In genomic region chr11:116101931-116102381, GRCm38 (mm10) we compare ENCODE assay signal across 8 mouse cellular contexts. TPM values are rescaled to one million over a fixed set of nuclear protein-coding genes. Genes with fewer than 3 reads are reported as not detected.
DNase-seq lines count a peak whose midpoint lies in the region; ATAC-seq and TF ChIP-seq lines count a peak whose summit lies in the region.

No protein-coding gene starts in this region.

- peak; percentile 30 for ATAC-seq in embryonic facial prominence, embryonic 14.5 days (ENCODE audit: low read depth)
- ATAC-seq in heart, postnatal 0 days (ENCODE audit: insufficient read depth, low read depth), result peak; percentile 49
- ATAC-seq in midbrain, embryonic 14.5 days (ENCODE audit: low FRiP score, low TSS enrichment), result no peak

- no peaks in the 10 kb centered on the region for H3K36me3 ChIP-seq in embryonic facial prominence, embryonic 14.5 days (ENCODE audit: control insufficient read depth, insufficient read depth, low read length)
- peaks cover 14% of the 10 kb centered on the region; the same call in 1 of the 2 replicates for H3K36me3 ChIP-seq in heart, postnatal 0 days (replicated peaks; ENCODE audit: control insufficient read depth, insufficient read depth, low read length)
- no peaks in the 10 kb centered on the region for H3K36me3 ChIP-seq in midbrain, embryonic 14.5 days (ENCODE audit: control insufficient read depth, insufficient read depth, low read length)

- H3K4me2 ChIP-seq in embryonic facial prominence, embryonic 14.5 days (ENCODE audit: low read depth, low read length), result peak overlapping the region; percentile 34
- no peak overlapping the region; the same call in 1 of the 2 replicates for H3K4me2 ChIP-seq in heart, postnatal 0 days (ENCODE audit: low read depth, low read length)
- no peak overlapping the region for H3K4me2 ChIP-seq in midbrain, embryonic 14.5 days (ENCODE audit: low read length)

- H3K27me3 ChIP-seq in embryonic facial prominence, embryonic 14.5 days (replicated peaks; ENCODE audit: control insufficient read depth, insufficient read depth, low read length), result peaks cover 11% of the 10 kb centered on the region
- no peaks in the 10 kb centered on the region for H3K27me3 ChIP-seq in heart, postnatal 0 days (ENCODE audit: control insufficient read depth, insufficient read depth, low read length)
- H3K27me3 ChIP-seq in midbrain, embryonic 14.5 days (ENCODE audit: control insufficient read depth, insufficient read depth, low read length), result peaks cover 15% of the 10 kb centered on the region

- no peaks in the 10 kb centered on the region for H3K9me3 ChIP-seq in embryonic facial prominence, embryonic 14.5 days (ENCODE audit: control insufficient read depth, low read length)
- H3K9me3 ChIP-seq in heart, postnatal 0 days (replicated peaks; ENCODE audit: control insufficient read depth, low read length), result no peaks in the 10 kb centered on the region
- H3K9me3 ChIP-seq in midbrain, embryonic 14.5 days (ENCODE audit: control insufficient read depth, low read length), result no peaks in the 10 kb centered on the region

- 12% methylated on average over 11 of the region's 11 CpGs for WGBS in embryonic facial prominence, embryonic 14.5 days
- WGBS in heart, postnatal 0 days, result 26% methylated on average over 11 of the region's 11 CpGs
- 29% methylated on average over 11 of the region's 11 CpGs for WGBS in midbrain, embryonic 14.5 days

- DNase-seq in cerebellum, postnatal 10 days, result peak; percentile 45 to 53
- DNase-seq in cerebellum, adult 8-10 months, result no peak
- DNase-seq in embryonic facial prominence, embryonic 14.5 days (ENCODE audit: low spot score), result peak; percentile 64
- DNase-seq in heart, postnatal 0 days (ENCODE audit: low spot score), result peak; percentile 77
- peak; percentile 52 to 71 for DNase-seq in kidney, postnatal 36 days
- DNase-seq in midbrain, embryonic 14.5 days, result peak; percentile 56
- no peak for DNase-seq in cerebellum, adult 18-20 months
- DNase-seq in frontal cortex, adult 2 months (ENCODE audit: extremely low spot score in 1 of 2, low spot score in 1 of 2), result no peak

- H3K27ac ChIP-seq in embryonic facial prominence, embryonic 14.5 days (replicated peaks; ENCODE audit: low read depth, low read length), result peak overlapping the region; percentile 85
- peak overlapping the region; percentile 82 for H3K27ac ChIP-seq in heart, postnatal 0 days (ENCODE audit: low read depth)
- peak overlapping the region; percentile 76 for H3K27ac ChIP-seq in midbrain, embryonic 14.5 days (replicated peaks; ENCODE audit: low read depth, low read length)

- H3K4me1 ChIP-seq in embryonic facial prominence, embryonic 14.5 days (ENCODE audit: control insufficient read depth, insufficient read depth, low read length), result peaks cover 45% of the 10 kb centered on the region
- peaks cover 55% of the 10 kb centered on the region for H3K4me1 ChIP-seq in heart, postnatal 0 days (ENCODE audit: control insufficient read depth, insufficient read depth)
- H3K4me1 ChIP-seq in midbrain, embryonic 14.5 days (ENCODE audit: control insufficient read depth, insufficient read depth, low read length), result peaks cover 14% of the 10 kb centered on the region; the same call in 1 of the 2 replicates

- TF ChIP-seq EP300 in heart, postnatal 0 days (IDR thresholded peaks at IDR 0.05; ENCODE audit: low read depth), result peak; percentile 48; the same call in 1 of the 2 replicates

- H3K9ac ChIP-seq in embryonic facial prominence, embryonic 14.5 days (ENCODE audit: low read depth, low read length), result peak overlapping the region; percentile 41; the same call in 1 of the 2 replicates
- H3K9ac ChIP-seq in heart, postnatal 0 days (replicated peaks; ENCODE audit: low read depth, low read length), result peak overlapping the region; percentile 22; the same call in 1 of the 2 replicates
- no peak overlapping the region for H3K9ac ChIP-seq in midbrain, embryonic 14.5 days (replicated peaks; ENCODE audit: low read length)

- H3K4me3 ChIP-seq in embryonic facial prominence, embryonic 14.5 days (ENCODE audit: low read depth, low read length), result no peak overlapping the region
- no peak overlapping the region for H3K4me3 ChIP-seq in heart, postnatal 0 days (ENCODE audit: low read depth, low read length)
- no peak overlapping the region for H3K4me3 ChIP-seq in midbrain, embryonic 14.5 days (replicated peaks; ENCODE audit: low read depth, low read length)

- TF ChIP-seq CTCF in heart, postnatal 0 days (IDR thresholded peaks at IDR 0.05; ENCODE audit: low read depth), result 0 out of 2 replicates have a peak, but pooled peaks have one; percentile 12

RNA-seq across cellular contexts. Expression of gene Wbp2, which starts 15.2 kb away (rescaled TPM):
- 69.0 and 74.9 TPM in 2 replicates for polyA plus RNA-seq in embryonic facial prominence, embryonic 14.5 days (2014; fragmentation: Nextera tagmentation; extraction: Ambion mirVana)
- total RNA-seq in heart, postnatal 0 days (2014; rRNA removed; ENCODE audit: low replicate concordance), result 113 and 120 TPM in 2 replicates
- 106 and 117 TPM in 2 replicates for polyA plus RNA-seq in heart, postnatal 0 days (2015; fragmentation: Nextera tagmentation; extraction: Ambion mirVana)
- polyA plus RNA-seq in midbrain, embryonic 14.5 days (2014; fragmentation: Nextera tagmentation; extraction: Ambion mirVana), result 152 and 160 TPM in 2 replicates
- 391 and 407 TPM in 2 replicates for polyA plus RNA-seq in frontal cortex, adult 2 months (2012; rRNA removed)

RNA-seq across cellular contexts. Expression of gene Unc13d, which starts 24.2 kb away (rescaled TPM):
- 2.0 and 2.6 TPM in 2 replicates for polyA plus RNA-seq in embryonic facial prominence, embryonic 14.5 days (2014; fragmentation: Nextera tagmentation; extraction: Ambion mirVana)
- total RNA-seq in heart, postnatal 0 days (2014; rRNA removed; ENCODE audit: low replicate concordance), result 0.27 and 2.7 TPM in 2 replicates
- polyA plus RNA-seq in heart, postnatal 0 days (2015; fragmentation: Nextera tagmentation; extraction: Ambion mirVana), result 0.42 and 0.47 TPM in 2 replicates
- 1.1 and 1.5 TPM in 2 replicates for polyA plus RNA-seq in midbrain, embryonic 14.5 days (2014; fragmentation: Nextera tagmentation; extraction: Ambion mirVana)
- 0.84 and 0.90 TPM in 2 replicates for polyA plus RNA-seq in frontal cortex, adult 2 months (2012; rRNA removed)

RNA-seq across cellular contexts. Expression of gene Trim47, which starts 25.1 kb away (rescaled TPM):
- polyA plus RNA-seq in embryonic facial prominence, embryonic 14.5 days (2014; fragmentation: Nextera tagmentation; extraction: Ambion mirVana), result 25.6 and 29.0 TPM in 2 replicates
- 89.0 and 104 TPM in 2 replicates for total RNA-seq in heart, postnatal 0 days (2014; rRNA removed; ENCODE audit: low replicate concordance)
- polyA plus RNA-seq in heart, postnatal 0 days (2015; fragmentation: Nextera tagmentation; extraction: Ambion mirVana), result 42.8 and 43.9 TPM in 2 replicates
- 5.2 and 5.3 TPM in 2 replicates for polyA plus RNA-seq in midbrain, embryonic 14.5 days (2014; fragmentation: Nextera tagmentation; extraction: Ambion mirVana)
- polyA plus RNA-seq in frontal cortex, adult 2 months (2012; rRNA removed), result 6.2 and 7.4 TPM in 2 replicates

RNA-seq across cellular contexts. Expression of gene Trim65, which starts 29.0 kb away (rescaled TPM):
- polyA plus RNA-seq in embryonic facial prominence, embryonic 14.5 days (2014; fragmentation: Nextera tagmentation; extraction: Ambion mirVana), result 2.9 and 3.2 TPM in 2 replicates
- total RNA-seq in heart, postnatal 0 days (2014; rRNA removed; ENCODE audit: low replicate concordance), result 5.9 and 15.0 TPM in 2 replicates
- polyA plus RNA-seq in heart, postnatal 0 days (2015; fragmentation: Nextera tagmentation; extraction: Ambion mirVana), result 2.7 TPM in 2 replicates
- polyA plus RNA-seq in midbrain, embryonic 14.5 days (2014; fragmentation: Nextera tagmentation; extraction: Ambion mirVana), result 1.6 and 2.0 TPM in 2 replicates
- polyA plus RNA-seq in frontal cortex, adult 2 months (2012; rRNA removed), result 6.2 and 6.3 TPM in 2 replicates

RNA-seq across cellular contexts. Expression of gene Mrpl38, which starts 36.7 kb away (rescaled TPM):
- polyA plus RNA-seq in embryonic facial prominence, embryonic 14.5 days (2014; fragmentation: Nextera tagmentation; extraction: Ambion mirVana), result 76.4 and 81.3 TPM in 2 replicates
- total RNA-seq in heart, postnatal 0 days (2014; rRNA removed; ENCODE audit: low replicate concordance), result 114 and 153 TPM in 2 replicates
- polyA plus RNA-seq in heart, postnatal 0 days (2015; fragmentation: Nextera tagmentation; extraction: Ambion mirVana), result 79.1 and 80.8 TPM in 2 replicates
- polyA plus RNA-seq in midbrain, embryonic 14.5 days (2014; fragmentation: Nextera tagmentation; extraction: Ambion mirVana), result 72.5 and 81.4 TPM in 2 replicates
- 36.1 and 44.3 TPM in 2 replicates for polyA plus RNA-seq in frontal cortex, adult 2 months (2012; rRNA removed)

Comparison
In these comparisons a context has a peak if more than half of its experiments do, and no peak if none do; other contexts are left out.
1. DNase-seq: peak in cerebellum, postnatal 10 days (2 of 2), embryonic facial prominence, embryonic 14.5 days (single experiment), heart, postnatal 0 days (single experiment), kidney, postnatal 36 days (2 of 2) and midbrain, embryonic 14.5 days (single experiment); none in cerebellum, adult 8-10 months (single experiment), cerebellum, adult 18-20 months (0 of 2) and frontal cortex, adult 2 months (0 of 2).
2. Peak in every context shown above with its lines, with median percentiles within 50 percentile points of each other: H3K27ac ChIP-seq.